Mouse (Mus musculus) lung, adult 2 months (tissue): ENCODE measurements around the gene Aldh8a1.
"Not testable (repeated sequence)": the region's sequence is repeated elsewhere in the genome, so short reads cannot be mapped to it uniquely, and the experiment has no call there.

Experiments used
- CTCF ChIP-seq: fragments of 200-500 bp; IDR thresholded peaks from 2 replicates; pipeline ENCODE4 v1.5.1; 2011; ENCODE audit warnings: mild to moderate bottlenecking, low read length, control low read depth; ENCODE audit not compliant: insufficient read depth
- POLR2A ChIP-seq: fragments of 200-500 bp; IDR thresholded peaks from 2 replicates; pipeline ENCODE4 v1.6.1; 2011; ENCODE audit warnings: low read depth, mild to moderate bottlenecking, control low read depth, low read length, borderline replicate concordance; ENCODE audit errors: extremely low read depth

- TF ChIP-seq POLR2A, CTCF: not testable (repeated sequence)
Measured at GRCm38 (mm10) chr10:21398873-21399425, 21.9 kb downstream of the Aldh8a1 start.
